In the genomic region with DNA sequence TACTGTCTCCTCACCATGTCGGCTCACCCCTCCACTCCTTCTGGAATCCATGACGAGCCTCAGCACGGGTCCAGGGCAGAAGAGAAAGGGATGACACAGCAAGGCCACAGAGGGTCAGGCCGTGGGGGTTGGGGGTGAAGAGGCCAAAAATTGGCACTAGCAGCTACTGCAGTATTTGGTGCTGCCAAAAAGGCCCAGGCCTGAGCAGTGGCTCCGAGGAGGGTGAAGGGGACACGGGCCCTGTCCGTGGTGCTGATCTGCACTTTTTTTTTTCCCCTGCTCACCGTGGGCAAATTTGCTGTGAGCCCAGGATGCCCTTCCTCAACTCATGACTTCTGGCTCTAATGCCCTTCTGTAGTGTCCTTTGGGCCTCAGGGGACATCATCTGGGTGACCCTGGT, we compare ENCODE assay signal across 13 mouse cellular contexts. TPM values are rescaled to one million over a fixed set of nuclear protein-coding genes. Genes with fewer than 3 reads are reported as not detected.
DNase-seq lines count a peak whose midpoint lies in the region; ATAC-seq lines count a peak whose summit lies in the region.
"Had no signal": no experiment of that assay in that cellular context is flagged by ENCODE, and none has a peak within 500 bp of the region (broad histone marks: within the 10 kb centered on the region; RNA-seq: fewer than 3 reads in every experiment).

No protein-coding gene starts in this region.

- WGBS in midbrain, embryonic 12.5 days = 22% methylated on average over 8 of the region's 8 CpGs
- WGBS in midbrain, embryonic 10.5 days = 27% methylated on average over 8 of the region's 8 CpGs
- WGBS in forebrain, embryonic 11.5 days = 27% methylated on average over 8 of the region's 8 CpGs
- 17% methylated on average over 8 of the region's 8 CpGs for WGBS in hindbrain, embryonic 16.5 days
- WGBS in neural tube, embryonic 15.5 days = 24% methylated on average over 8 of the region's 8 CpGs

- no peak overlapping the region for H3K9ac ChIP-seq in midbrain, embryonic 12.5 days (replicated peaks)
- H3K9ac ChIP-seq in forebrain, embryonic 11.5 days (ENCODE audit: low read length) = no peak overlapping the region
- H3K9ac ChIP-seq in hindbrain, embryonic 16.5 days (ENCODE audit: low read depth, low read length) = no peak overlapping the region; the same call in 1 of the 2 replicates
- H3K9ac ChIP-seq in neural tube, embryonic 15.5 days (replicated peaks) = peak overlapping the region; percentile 1; the same call in 1 of the 2 replicates
- H3K9ac ChIP-seq: kidney, embryonic 15.5 days; liver, embryonic 12.5 days had no signal

- peak overlapping the region; percentile 76 for H3K4me2 ChIP-seq in midbrain, embryonic 12.5 days (replicated peaks)
- no peak overlapping the region for H3K4me2 ChIP-seq in forebrain, embryonic 11.5 days (ENCODE audit: low read depth, low read length, severe bottlenecking)
- H3K4me2 ChIP-seq in hindbrain, embryonic 16.5 days (ENCODE audit: low read length) = peak overlapping the region; percentile 73; the same call in 1 of the 2 replicates
- H3K4me2 ChIP-seq in neural tube, embryonic 15.5 days = peak overlapping the region; percentile 64
- H3K4me2 ChIP-seq: kidney, embryonic 15.5 days; liver, embryonic 12.5 days had no signal

- no peak overlapping the region; the same call in 1 of the 2 replicates for H3K27ac ChIP-seq in midbrain, embryonic 12.5 days (replicated peaks)
- no peak overlapping the region for H3K27ac ChIP-seq in midbrain, embryonic 10.5 days (replicated peaks)
- no peak overlapping the region for H3K27ac ChIP-seq in forebrain, embryonic 11.5 days (ENCODE audit: low read depth, low read length)
- H3K27ac ChIP-seq in hindbrain, embryonic 16.5 days (ENCODE audit: low read depth, low read length) = no peak overlapping the region
- H3K27ac ChIP-seq in neural tube, embryonic 15.5 days (replicated peaks) = no peak overlapping the region
- H3K27ac ChIP-seq: kidney, embryonic 15.5 days; liver, embryonic 12.5 days had no signal

- H3K9me3 ChIP-seq in midbrain, embryonic 12.5 days = no peaks in the 10 kb centered on the region
- H3K9me3 ChIP-seq in midbrain, embryonic 10.5 days (replicated peaks) = no peaks in the 10 kb centered on the region
- H3K9me3 ChIP-seq in forebrain, embryonic 11.5 days (ENCODE audit: control insufficient read depth, low read length) = no peaks in the 10 kb centered on the region
- H3K9me3 ChIP-seq in hindbrain, embryonic 16.5 days (ENCODE audit: control insufficient read depth, low read length) = no peaks in the 10 kb centered on the region
- no peaks in the 10 kb centered on the region for H3K9me3 ChIP-seq in neural tube, embryonic 15.5 days (replicated peaks)
- H3K9me3 ChIP-seq: kidney, embryonic 15.5 days; liver, embryonic 12.5 days had no signal

- H3K4me3 ChIP-seq in midbrain, embryonic 12.5 days = 0 out of 2 replicates have a peak overlapping the region, but pooled peaks have one; percentile 9
- H3K4me3 ChIP-seq in midbrain, embryonic 10.5 days = no peak overlapping the region
- no peak overlapping the region for H3K4me3 ChIP-seq in forebrain, embryonic 11.5 days (ENCODE audit: low read depth, low read length)
- H3K4me3 ChIP-seq in hindbrain, embryonic 16.5 days (ENCODE audit: low read length) = no peak overlapping the region
- H3K4me3 ChIP-seq in neural tube, embryonic 15.5 days (replicated peaks) = no peak overlapping the region; the same call in none of the 2 replicates
- H3K4me3 ChIP-seq: kidney, embryonic 15.5 days; liver, embryonic 12.5 days had no signal

- ATAC-seq in midbrain, embryonic 12.5 days (ENCODE audit: low FRiP score, low read depth) = no peak
- ATAC-seq in forebrain, embryonic 11.5 days (replicated peaks; ENCODE audit: low FRiP score) = no peak
- ATAC-seq in hindbrain, embryonic 16.5 days = no peak
- no peak for ATAC-seq in neural tube, embryonic 15.5 days (ENCODE audit: low FRiP score)
- ATAC-seq: liver, embryonic 12.5 days had no signal

- intact Hi-C loops in gastrocnemius, postnatal 14 days (cut with DNase I; ENCODE audit: low total_unique reads) = loop anchor here (5.0 kb wide), 1 partner anchor 127 kb away; the partner anchor contains the start of gene Sez6l2
- intact Hi-C loops in left cerebral cortex, postnatal 4 days (cut with DNase I) = loop anchor here (5.0 kb wide), 1 partner anchor 287 kb away; no protein-coding TSS in a partner anchor

- DNase-seq in midbrain, embryonic 10.5 days (ENCODE audit: low spot score) = no peak
- peak; percentile 58 for DNase-seq in forebrain, embryonic 11.5 days (ENCODE audit: low spot score)
- no peak for DNase-seq in heart, adult 9 months (ENCODE audit: low spot score in 2 of 2)
- no peak for DNase-seq in gastrocnemius, postnatal 14 days
- no peak for DNase-seq in left cerebral cortex, postnatal 4 days
- DNase-seq: cerebellum, postnatal 10 days; gastrocnemius, postnatal 36 days; spleen, adult 18-20 months had no signal

- H3K4me1 ChIP-seq in midbrain, embryonic 12.5 days = peaks cover 37% of the 10 kb centered on the region
- H3K4me1 ChIP-seq in midbrain, embryonic 10.5 days = peaks cover 46% of the 10 kb centered on the region
- H3K4me1 ChIP-seq in forebrain, embryonic 11.5 days (replicated peaks; ENCODE audit: control insufficient read depth, insufficient read depth, low read length) = peaks cover 10% of the 10 kb centered on the region; the same call in 1 of the 2 replicates
- peaks cover 26% of the 10 kb centered on the region for H3K4me1 ChIP-seq in hindbrain, embryonic 16.5 days (ENCODE audit: control insufficient read depth, insufficient read depth, low read depth, low read length)
- H3K4me1 ChIP-seq in neural tube, embryonic 15.5 days = peaks cover 57% of the 10 kb centered on the region

- H3K27me3 ChIP-seq in midbrain, embryonic 12.5 days = peaks cover 17% of the 10 kb centered on the region
- H3K27me3 ChIP-seq in midbrain, embryonic 10.5 days (ENCODE audit: low read depth, poor library complexity, severe bottlenecking) = peaks cover 48% of the 10 kb centered on the region
- H3K27me3 ChIP-seq in forebrain, embryonic 11.5 days (ENCODE audit: control insufficient read depth, insufficient read depth, low read length) = 0 out of 2 replicates have a peak, but pooled peaks cover 3% of the 10 kb centered on the region
- H3K27me3 ChIP-seq in hindbrain, embryonic 16.5 days (replicated peaks; ENCODE audit: control insufficient read depth, insufficient read depth, low read length) = no peaks in the 10 kb centered on the region
- H3K27me3 ChIP-seq in neural tube, embryonic 15.5 days (replicated peaks) = no peaks in the 10 kb centered on the region

- H3K36me3 ChIP-seq in midbrain, embryonic 12.5 days = peaks cover 18% of the 10 kb centered on the region; the same call in 1 of the 2 replicates
- no peaks in the 10 kb centered on the region for H3K36me3 ChIP-seq in midbrain, embryonic 10.5 days
- no peaks in the 10 kb centered on the region for H3K36me3 ChIP-seq in forebrain, embryonic 11.5 days (ENCODE audit: control insufficient read depth, insufficient read depth, low read length)
- peaks cover 2% of the 10 kb centered on the region; the same call in 1 of the 2 replicates for H3K36me3 ChIP-seq in hindbrain, embryonic 16.5 days (ENCODE audit: control insufficient read depth, insufficient read depth, low read length)
- H3K36me3 ChIP-seq in neural tube, embryonic 15.5 days = 0 out of 2 replicates have a peak, but pooled peaks cover 8% of the 10 kb centered on the region
- H3K36me3 ChIP-seq: kidney, embryonic 15.5 days; liver, embryonic 12.5 days had no signal

RNA-seq across cellular contexts. Expression of gene 4930451I11Rik, which starts 6.0 kb away (rescaled TPM):
- polyA plus RNA-seq in midbrain, embryonic 12.5 days (2016; fragmentation: Nextera tagmentation; extraction: Ambion mirVana) = not detected in 2 replicates
- not detected in 2 replicates for polyA plus RNA-seq in midbrain, embryonic 10.5 days (2016; fragmentation: Nextera tagmentation; extraction: Ambion mirVana)
- polyA plus RNA-seq in forebrain, embryonic 11.5 days (2014; fragmentation: Nextera tagmentation; extraction: Ambion mirVana) = not detected in 2 replicates
- 0.49 TPM in 1 of 2 replicates, not detected in the other for polyA plus RNA-seq in hindbrain, embryonic 16.5 days (2015; fragmentation: Nextera tagmentation; extraction: Ambion mirVana)
- not detected in 2 replicates for polyA plus RNA-seq in neural tube, embryonic 15.5 days (2015; fragmentation: Nextera tagmentation; extraction: Ambion mirVana)
- not detected for total RNA-seq in gastrocnemius, postnatal 14 days (2021)
- not detected for total RNA-seq in left cerebral cortex, postnatal 4 days (2021)
- total RNA-seq: gastrocnemius, postnatal 36 days had no signal
- polyA plus RNA-seq: kidney, embryonic 15.5 days; liver, embryonic 12.5 days had no signal

RNA-seq across cellular contexts. Expression of gene Doc2a, which starts 21.8 kb away (rescaled TPM):
- polyA plus RNA-seq in midbrain, embryonic 12.5 days (2016; fragmentation: Nextera tagmentation; extraction: Ambion mirVana) = 6.3 and 7.7 TPM in 2 replicates
- polyA plus RNA-seq in midbrain, embryonic 10.5 days (2016; fragmentation: Nextera tagmentation; extraction: Ambion mirVana) = 6.6 and 8.4 TPM in 2 replicates
- 9.3 and 11.2 TPM in 2 replicates for polyA plus RNA-seq in forebrain, embryonic 11.5 days (2014; fragmentation: Nextera tagmentation; extraction: Ambion mirVana)
- polyA plus RNA-seq in hindbrain, embryonic 16.5 days (2015; fragmentation: Nextera tagmentation; extraction: Ambion mirVana) = 31.1 and 34.0 TPM in 2 replicates
- polyA plus RNA-seq in neural tube, embryonic 15.5 days (2015; fragmentation: Nextera tagmentation; extraction: Ambion mirVana) = 36.2 and 39.3 TPM in 2 replicates
- total RNA-seq in gastrocnemius, postnatal 14 days (2021) = not detected
- total RNA-seq in left cerebral cortex, postnatal 4 days (2021) = 10 to 100 TPM; 74.3 to 84.4 TPM
- total RNA-seq: gastrocnemius, postnatal 36 days had no signal

RNA-seq across cellular contexts. Expression of gene Fam57b, which starts 27.9 kb away (rescaled TPM):
- 19.3 and 20.0 TPM in 2 replicates for polyA plus RNA-seq in midbrain, embryonic 12.5 days (2016; fragmentation: Nextera tagmentation; extraction: Ambion mirVana)
- 4.1 and 7.7 TPM in 2 replicates for polyA plus RNA-seq in midbrain, embryonic 10.5 days (2016; fragmentation: Nextera tagmentation; extraction: Ambion mirVana)
- polyA plus RNA-seq in forebrain, embryonic 11.5 days (2014; fragmentation: Nextera tagmentation; extraction: Ambion mirVana) = 10.2 and 10.6 TPM in 2 replicates
- 52.8 and 59.4 TPM in 2 replicates for polyA plus RNA-seq in hindbrain, embryonic 16.5 days (2015; fragmentation: Nextera tagmentation; extraction: Ambion mirVana)
- 48.2 and 54.4 TPM in 2 replicates for polyA plus RNA-seq in neural tube, embryonic 15.5 days (2015; fragmentation: Nextera tagmentation; extraction: Ambion mirVana)
- total RNA-seq in gastrocnemius, postnatal 14 days (2021) = 10 to 100 TPM; 12.5 to 14.2 TPM
- total RNA-seq in left cerebral cortex, postnatal 4 days (2021) = 100 to 1,000 TPM; 165 to 167 TPM
- polyA plus RNA-seq: liver, embryonic 12.5 days had no signal

RNA-seq across cellular contexts. Expression of gene Ppp4c, which starts 33.1 kb away (rescaled TPM):
- polyA plus RNA-seq in midbrain, embryonic 12.5 days (2016; fragmentation: Nextera tagmentation; extraction: Ambion mirVana) = 315 and 323 TPM in 2 replicates
- polyA plus RNA-seq in midbrain, embryonic 10.5 days (2016; fragmentation: Nextera tagmentation; extraction: Ambion mirVana) = 376 and 407 TPM in 2 replicates
- 348 and 392 TPM in 2 replicates for polyA plus RNA-seq in forebrain, embryonic 11.5 days (2014; fragmentation: Nextera tagmentation; extraction: Ambion mirVana)
- polyA plus RNA-seq in hindbrain, embryonic 16.5 days (2015; fragmentation: Nextera tagmentation; extraction: Ambion mirVana) = 157 and 165 TPM in 2 replicates
- polyA plus RNA-seq in neural tube, embryonic 15.5 days (2015; fragmentation: Nextera tagmentation; extraction: Ambion mirVana) = 154 and 188 TPM in 2 replicates
- total RNA-seq in gastrocnemius, postnatal 14 days (2021) = 10 to 100 TPM; 28.0 to 33.6 TPM
- 10 to 100 TPM; 71.1 to 79.7 TPM for total RNA-seq in left cerebral cortex, postnatal 4 days (2021)

RNA-seq across cellular contexts. Expression of gene Hirip3, which starts 36.4 kb away (rescaled TPM):
- 43.1 and 51.6 TPM in 2 replicates for polyA plus RNA-seq in midbrain, embryonic 12.5 days (2016; fragmentation: Nextera tagmentation; extraction: Ambion mirVana)
- polyA plus RNA-seq in midbrain, embryonic 10.5 days (2016; fragmentation: Nextera tagmentation; extraction: Ambion mirVana) = 50.1 and 50.7 TPM in 2 replicates
- polyA plus RNA-seq in forebrain, embryonic 11.5 days (2014; fragmentation: Nextera tagmentation; extraction: Ambion mirVana) = 29.9 and 38.8 TPM in 2 replicates
- polyA plus RNA-seq in hindbrain, embryonic 16.5 days (2015; fragmentation: Nextera tagmentation; extraction: Ambion mirVana) = 21.1 and 23.6 TPM in 2 replicates
- 20.3 and 28.6 TPM in 2 replicates for polyA plus RNA-seq in neural tube, embryonic 15.5 days (2015; fragmentation: Nextera tagmentation; extraction: Ambion mirVana)
- 1 to 10 TPM; 6.1 to 8.5 TPM for total RNA-seq in gastrocnemius, postnatal 14 days (2021)
- 10 to 100 TPM; 31.5 to 41.2 TPM for total RNA-seq in left cerebral cortex, postnatal 4 days (2021)
